Mouse (Mus musculus) heart, embryonic 10.5 days (tissue): ENCODE measurements around the gene Tubgcp5. TPM values are rescaled to one million over a fixed set of nuclear protein-coding genes. Genes with fewer than 3 reads are reported as not detected.

Experiments used
- polyA plus RNA-seq: library from polyadenylated mRNA; unstranded; fragments of >200 nt; fragmentation: Nextera tagmentation; extraction: Ambion mirVana; gene quantifications from 2 replicates; pipeline ENCODE4 v1.2.1, GENCODE M21; 2016

The Tubgcp5 gene
- polyA plus RNA-seq, 1 experiment from 2014 or later = 26.7 TPM

Other genes with a start within 250 kb of the Tubgcp5 start
- not detected in 2 replicates for gene Siglech, start 26.0 kb upstream of the Tubgcp5 start, polyA plus RNA-seq
- gene Cyfip1, start 47.6 kb downstream of the Tubgcp5 start, polyA plus RNA-seq = 63.7 and 68.4 TPM in 2 replicates
- 41.3 and 45.2 TPM in 2 replicates for gene Nipa2, start 168.3 kb downstream of the Tubgcp5 start, polyA plus RNA-seq
- gene Nipa1, start 225.8 kb downstream of the Tubgcp5 start, polyA plus RNA-seq = 5.6 and 6.8 TPM in 2 replicates